Mouse (Mus musculus) urinary bladder, postnatal 25 days (tissue): ENCODE data around the gene Nxf2.
"Not testable (repeated sequence)": the region's sequence is repeated elsewhere in the genome, so short reads cannot be mapped to it uniquely, and the experiment has no call there.

ENCODE experiments used
- DNase-seq: peaks from one replicate; pipeline ENCODE4 v3.0.0; 2022; ENCODE audit warnings: low spot score

The Nxf2 gene

DNA sequence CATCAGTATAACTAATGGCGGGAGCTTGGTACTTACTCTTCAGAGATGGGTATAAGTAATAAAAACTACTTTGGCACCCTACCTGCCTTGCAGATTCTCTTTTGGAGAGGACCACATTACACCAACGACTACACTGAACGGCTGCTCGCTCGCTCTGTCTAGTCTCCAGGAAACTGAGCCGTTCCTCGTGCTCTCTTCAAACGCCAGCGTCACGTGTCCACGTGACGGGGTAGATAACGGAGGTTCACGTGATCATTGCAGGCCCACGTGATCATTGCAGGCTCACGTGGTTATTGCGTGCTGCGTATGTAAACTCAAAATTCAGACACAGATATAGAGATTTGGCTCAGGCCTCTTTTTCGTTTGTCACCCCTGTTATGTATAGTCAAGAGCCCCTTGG is at the start of gene Nxf2:
Nxf2 (minus strand) TSS at position 209 of the 400 bp plus-strand sequence.
- no peak for DNase-seq

DNA sequence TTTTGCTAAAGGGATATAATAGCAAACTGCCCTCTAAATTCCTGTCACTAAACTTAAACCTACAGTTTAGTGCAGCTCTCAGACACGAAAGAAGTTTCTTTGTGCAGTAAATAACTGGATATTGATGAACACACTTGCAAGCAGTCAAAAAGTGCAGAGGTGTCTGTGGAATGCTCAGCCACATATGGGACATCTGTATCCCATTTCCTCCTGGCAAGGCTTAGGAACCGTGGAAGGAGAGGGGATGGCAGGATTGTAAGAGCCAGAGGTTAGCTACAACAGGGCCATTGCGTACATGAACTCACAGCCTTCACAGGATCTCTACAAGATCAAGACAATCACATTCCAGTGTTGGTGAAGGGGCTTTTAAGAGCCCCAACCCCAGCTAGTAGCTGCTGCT is 46.8 kb upstream of the Nxf2 start:
- DNase-seq, result no peak

DNA sequence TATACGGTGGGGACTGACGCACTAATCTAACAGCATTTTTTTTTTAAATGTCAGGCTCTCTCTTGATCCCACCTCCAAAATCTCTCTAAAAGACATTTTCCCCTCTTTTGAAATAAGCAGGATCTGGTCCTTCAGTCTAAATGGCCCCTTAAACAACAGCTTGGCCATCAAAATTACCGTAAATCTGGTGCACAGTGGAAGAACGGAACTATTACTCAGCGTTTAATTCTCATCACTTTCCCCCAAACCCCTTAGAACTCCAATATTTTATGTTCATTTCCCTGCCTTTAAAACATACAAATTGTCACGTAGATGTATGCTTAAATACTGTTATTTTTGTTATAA is 44.9 kb upstream of the Nxf2 start:
- DNase-seq, result no peak

DNA sequence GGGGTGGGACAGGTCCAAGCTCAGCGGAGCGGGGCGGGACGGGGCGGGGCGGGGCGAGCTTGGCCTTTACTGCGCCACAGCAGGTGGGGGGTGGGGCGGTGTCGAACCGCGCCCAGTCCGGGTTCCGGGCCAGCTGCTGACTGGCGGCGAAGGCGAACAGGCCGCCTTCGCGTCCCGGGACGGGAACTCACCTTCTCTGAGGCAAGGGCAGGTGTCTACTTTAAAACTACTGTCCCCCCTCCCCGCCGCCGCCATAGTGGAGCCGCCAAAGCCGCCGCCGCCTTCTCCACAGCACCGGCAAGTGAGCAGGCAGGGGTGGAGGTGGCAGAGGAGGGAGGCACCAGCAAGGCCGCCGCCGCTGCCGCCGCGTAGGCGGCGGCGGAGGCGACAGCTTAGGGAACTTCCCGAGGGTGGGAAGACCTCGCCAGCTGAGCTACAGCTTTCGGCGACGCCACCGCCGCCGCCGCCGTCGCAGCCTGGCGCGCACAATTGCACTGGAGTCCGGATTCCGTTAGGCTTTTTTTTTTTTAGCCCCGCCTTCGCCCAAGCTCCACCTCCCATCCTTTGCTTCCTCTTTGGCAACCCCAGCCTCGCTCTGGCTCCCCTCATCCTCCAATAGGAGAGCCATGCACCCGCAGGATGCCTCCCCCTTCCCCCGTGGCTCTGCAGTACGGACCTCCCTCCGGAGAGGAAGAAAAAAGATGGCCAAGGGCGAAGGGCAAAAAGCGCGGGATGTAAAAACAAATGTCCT is 44.3 kb upstream of the Nxf2 start, which contains the start of gene Zmat1:
Zmat1 (minus strand) TSS at position 490 of the 751 bp plus-strand sequence.
- peak; percentile 70 for DNase-seq

DNA sequence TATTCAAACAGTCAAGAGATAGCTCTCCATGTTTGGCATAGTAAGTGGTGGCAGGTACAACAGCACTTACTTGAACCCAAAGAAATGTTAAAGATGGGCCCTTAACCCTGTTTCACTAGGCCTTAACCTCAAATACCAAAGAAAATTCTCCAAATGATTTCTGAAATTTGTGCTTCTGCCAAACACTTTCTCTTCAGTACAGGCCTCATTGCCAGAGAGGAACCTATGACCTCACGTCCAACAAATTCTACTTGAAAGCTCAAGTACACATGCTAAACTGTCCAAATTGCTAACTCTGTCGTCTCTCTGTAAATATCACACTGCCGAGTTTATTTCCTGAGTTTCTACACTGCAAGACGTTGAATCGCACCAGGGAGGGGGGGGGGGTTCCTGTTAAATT is 43.5 kb upstream of the Nxf2 start:
- no peak for DNase-seq

DNA sequence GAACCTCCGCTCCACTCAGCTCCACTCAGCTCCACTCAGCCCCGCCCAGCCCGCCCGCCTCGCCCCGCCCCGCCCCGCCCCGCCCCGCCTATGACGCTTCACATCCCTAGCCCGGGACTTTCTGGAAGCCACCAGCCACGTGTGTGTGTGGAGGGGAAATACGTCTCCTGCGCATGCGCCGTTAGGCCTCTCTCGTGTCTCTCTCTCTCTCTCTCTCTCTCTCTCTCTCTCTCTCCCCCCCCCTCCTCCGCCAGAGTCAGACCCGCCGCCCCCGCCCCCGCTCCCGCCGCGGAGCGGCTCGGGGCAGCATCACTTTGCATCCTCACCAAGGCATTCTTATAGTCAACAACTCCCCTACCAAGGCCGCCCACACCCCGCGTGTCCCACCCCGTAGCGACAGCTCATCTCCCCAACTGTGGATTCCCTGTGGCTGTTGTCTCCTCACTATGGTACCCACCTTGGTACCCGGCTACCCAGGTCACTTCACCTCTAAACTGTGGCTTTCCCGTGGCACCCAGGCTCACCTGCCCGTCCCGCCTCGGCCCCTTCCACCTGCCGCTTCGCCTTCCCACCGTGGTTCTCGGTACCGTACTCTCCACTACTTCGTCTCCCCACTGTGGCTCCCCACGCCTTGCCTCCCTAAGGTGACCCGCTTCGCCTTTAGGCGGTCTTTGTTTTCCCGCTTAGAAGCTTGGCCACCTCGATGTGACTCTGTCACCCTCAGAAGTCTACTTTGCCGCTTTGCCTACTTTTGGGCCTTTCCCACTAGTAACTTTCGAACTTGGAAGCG is 1.1 kb downstream of the Nxf2 start:
- peak; percentile 15 for DNase-seq

DNA sequence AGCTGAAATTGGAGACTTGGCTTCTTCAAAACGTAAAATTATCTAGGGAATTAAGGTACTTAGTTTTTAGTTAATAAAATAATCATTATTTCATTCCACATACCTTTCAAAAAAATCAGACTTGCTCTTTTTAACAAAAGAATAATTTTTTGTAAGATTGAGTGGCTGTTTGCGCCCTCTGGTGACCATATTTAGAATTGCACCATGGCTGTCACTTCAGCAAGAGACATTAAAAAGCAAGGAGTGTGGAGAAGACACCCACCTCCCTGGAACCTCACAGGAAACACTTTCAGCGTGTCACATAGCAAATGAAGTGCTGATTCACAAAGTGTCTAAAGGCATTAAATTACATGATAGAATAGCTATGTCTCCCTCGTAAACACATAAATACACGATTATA is 34.2 kb downstream of the Nxf2 start:
- DNase-seq, result peak; percentile 12

DNA sequence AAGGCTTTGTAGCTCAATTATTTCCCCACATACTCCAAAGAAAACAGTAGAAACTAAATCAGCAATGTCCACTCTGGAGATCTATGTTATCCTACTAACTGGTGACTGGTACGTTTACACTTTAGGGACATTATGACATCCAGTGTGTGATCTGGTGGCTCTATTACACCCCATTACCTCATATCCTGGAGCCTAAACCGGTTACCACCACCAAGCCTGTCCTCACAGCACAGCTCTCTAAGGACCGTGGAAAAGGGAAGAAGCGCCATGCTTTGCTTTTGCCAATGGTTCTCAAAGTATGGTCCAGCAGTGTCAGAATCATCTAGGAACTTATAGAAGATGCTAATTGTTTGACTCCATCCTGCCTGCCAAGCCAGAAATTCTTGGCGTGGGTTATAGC is 34.6 kb downstream of the Nxf2 start:
- no peak for DNase-seq

DNA sequence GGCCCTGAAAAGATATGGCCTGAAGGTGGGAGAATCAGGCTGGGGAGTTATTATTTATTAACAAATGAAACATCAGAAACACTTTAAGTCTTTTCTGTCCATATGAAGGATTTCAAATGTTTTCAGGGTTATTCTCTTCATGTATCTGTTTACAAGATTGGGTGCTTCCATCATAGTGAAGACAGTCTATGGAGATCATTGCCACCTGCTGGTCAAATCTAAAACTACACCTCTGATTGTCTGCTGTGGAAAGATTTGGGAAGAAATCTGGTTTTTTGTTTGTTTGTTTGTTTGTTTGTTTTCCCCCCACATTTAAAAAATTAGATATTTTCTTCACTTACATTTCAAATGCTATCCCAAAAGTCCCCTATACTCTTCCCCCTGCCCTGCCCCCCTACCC is 39.5 kb downstream of the Nxf2 start:
- DNase-seq, result peak; percentile 18

DNA sequence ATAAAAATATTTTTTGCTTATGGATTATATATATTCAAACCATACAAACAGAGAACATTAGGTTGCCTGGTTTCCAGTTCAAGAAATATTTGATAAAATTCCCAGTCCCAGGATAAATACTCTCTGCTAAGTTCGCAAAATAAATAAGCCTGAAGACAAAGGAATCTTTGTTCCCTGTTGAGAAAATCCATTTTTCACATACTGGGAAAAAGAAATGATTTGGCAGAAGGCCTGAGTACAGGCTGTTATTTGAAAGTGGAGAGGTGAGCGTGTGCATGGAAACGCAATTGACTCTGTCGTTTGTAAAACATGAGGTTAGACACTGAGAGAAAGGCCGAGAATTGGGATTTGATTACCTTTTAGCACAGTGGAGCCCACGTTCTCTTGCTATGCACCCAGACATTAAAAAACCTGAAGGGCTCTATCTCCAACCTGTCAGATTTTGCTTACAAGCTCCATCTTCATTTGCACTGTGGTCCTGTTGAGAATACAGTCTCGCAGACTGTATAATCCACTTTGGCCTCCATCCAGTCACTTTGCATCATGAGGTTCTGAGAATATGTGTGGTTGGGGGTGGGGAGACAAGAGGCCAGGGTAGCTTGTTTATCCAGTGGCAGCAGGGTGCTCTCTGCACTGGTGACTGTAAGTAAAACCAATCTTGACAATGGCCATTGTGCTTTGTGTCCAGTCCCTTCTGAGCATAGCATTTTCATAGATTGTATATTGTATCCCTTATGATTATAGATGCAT is 40.7 kb downstream of the Nxf2 start:
- DNase-seq, result no peak

DNA sequence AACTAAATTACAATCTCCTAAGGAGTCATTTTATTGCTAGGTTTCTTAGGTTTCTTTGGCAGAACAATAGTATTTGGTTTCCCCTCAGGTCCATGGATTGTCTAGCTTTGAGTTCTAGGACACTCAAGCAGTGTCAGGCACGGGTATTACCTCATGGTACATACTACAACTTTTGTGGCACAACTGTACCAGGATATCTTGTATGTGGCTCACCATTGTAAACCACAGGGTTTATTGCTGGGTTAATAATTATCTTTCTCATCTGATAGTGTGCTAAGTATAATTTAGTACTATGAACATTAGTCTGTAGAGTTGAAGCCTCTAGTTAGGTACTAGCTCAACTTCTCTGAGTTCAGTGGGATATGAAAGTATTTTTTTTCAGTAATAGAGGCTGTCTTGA is 45.3 kb downstream of the Nxf2 start:
- DNase-seq, result no peak

DNA sequence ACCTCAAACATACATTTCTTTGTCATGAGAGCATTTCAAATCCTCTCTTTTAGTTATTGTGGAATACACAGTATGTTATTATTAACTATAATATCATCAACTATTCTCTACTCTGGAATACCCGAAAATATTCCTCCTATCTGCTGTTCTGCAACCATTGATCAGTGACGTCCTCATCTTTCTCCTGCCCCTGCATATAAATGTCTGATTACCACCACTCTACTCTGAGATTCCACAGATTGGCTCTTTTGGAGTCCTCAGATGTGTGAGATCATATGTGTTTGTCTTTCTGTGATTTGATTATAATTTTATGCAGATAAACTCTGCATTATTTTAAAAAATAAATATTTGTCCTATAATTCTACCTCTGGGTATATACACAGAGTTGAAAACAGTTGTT is 48.8 kb downstream of the Nxf2 start:
- DNase-seq, result no peak

DNA sequence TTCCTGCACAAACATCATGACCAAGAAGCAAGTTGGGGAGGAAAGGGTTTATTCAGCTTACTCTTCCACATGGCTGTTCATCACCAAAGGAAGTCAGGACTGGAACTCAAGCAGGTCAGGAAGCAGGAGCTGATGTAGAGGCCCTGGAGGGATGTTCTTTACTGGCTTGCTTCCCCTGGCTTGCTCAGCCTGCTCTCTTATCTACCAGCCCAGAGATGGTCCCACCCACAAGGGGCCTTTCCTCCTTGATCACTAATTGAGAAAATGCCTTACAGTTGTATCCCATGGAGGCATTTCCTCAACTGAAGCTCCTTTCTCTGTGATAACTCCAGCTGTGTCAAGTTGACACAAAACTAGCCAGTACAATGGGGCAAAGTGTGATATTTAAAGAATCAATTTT is 49.2 kb downstream of the Nxf2 start:
- not testable (repeated sequence) for DNase-seq

DNA sequence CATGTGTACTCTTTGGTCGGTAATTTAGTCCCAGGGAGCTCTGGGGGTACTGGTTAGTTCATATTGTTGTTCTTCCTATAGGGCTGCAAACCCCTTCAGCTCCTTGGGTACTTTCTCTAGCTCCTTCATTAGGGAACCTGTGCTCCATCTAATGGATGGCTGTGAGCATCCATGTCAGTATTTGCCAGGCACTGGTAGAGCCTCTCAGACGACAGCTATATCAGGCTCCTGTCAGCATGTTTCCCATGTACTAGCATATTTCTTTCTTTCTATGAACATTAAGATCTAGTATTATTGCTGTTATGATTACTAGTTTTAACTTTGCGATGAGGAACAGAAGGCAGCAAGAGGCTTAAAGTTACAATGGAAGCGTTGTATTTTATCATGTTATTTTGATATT is 49.7 kb downstream of the Nxf2 start:
- DNase-seq, result no peak

DNA sequence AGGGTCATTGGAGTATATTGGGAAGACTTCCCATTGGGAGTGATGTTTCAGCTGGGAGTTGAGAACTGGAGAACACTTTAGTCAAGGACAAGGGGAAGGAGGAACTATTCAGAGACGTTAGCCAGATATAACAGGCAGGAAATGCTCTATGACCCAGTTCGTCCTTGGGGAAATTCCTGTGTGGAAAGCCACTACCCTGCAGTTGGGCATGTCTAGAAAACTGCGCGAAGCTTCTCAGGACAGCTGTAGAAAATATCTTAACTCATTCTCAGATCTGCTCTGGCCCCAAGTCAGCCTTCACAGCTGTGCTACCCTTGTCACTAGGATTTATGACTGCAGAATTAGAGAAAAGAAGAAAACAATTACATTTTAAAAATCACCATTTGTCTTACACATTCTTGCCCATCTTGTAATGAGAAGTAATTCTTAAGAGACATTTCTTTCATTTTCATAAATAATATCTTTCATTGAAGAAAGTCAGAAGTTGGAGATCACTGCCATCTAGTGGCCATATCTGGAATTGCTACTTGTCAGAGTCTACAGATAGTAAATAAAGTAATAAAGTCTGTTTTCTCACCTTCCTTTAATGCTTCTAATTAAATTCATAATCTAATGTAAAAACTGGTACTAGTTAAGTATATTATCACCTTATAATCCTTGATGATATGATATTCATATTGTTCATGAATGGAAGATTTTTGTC is 51.2 kb downstream of the Nxf2 start:
- peak; percentile 6 for DNase-seq

DNA sequence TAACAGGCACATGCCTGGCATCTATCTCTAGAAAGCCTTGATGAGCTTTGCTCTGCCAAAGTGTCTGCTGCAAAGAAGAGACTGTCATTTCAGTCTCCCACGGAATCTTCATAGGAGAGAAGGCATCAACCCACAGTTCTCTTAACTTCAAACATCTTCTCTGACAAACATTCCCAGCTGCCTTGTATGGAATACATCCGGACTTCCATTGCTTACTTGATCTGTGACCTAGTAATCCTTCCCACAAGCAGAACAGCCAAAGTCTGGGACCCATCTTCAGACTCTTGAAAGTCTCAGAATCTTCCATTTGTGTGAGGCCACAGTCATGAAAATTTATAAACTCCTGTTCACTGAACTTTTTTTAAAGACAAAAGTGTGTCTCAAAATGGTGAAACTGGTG is 51.7 kb downstream of the Nxf2 start:
- DNase-seq, result no peak

DNA sequence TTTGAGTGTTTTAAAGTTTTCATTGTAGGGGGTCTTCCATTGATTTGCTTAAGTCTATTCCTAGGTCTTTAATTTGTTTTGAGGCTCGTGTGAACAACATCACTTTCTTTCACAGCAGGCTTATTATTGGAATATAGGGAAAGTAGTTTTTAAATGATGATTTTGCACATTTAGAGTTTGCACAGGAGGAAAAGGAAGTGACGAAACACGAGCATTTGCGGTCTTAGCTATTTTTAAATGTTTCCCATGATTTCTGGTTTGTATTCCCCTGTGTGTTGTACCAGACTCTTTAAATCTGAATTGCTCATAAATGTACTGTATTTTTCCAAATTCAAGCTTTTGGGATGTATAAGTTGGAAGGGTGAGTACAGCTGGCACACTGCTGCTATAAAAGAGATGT is 54.2 kb downstream of the Nxf2 start:
- no peak for DNase-seq
